Mouse (Mus musculus) thymus, adult 2 months (tissue): ENCODE measurements at regions not wholly inside any gene's neighbourhood (a gene's known extent, or its start where the extent isn't known, plus 50 kb on each side); places are given as distances from the start of the nearest gene placed in this dataset.

Experiments used
- CTCF ChIP-seq: fragments of 200-500 bp; IDR thresholded peaks from 2 replicates; pipeline ENCODE4 v1.5.1; 2012; ENCODE audit warnings: mild to moderate bottlenecking, control low read depth, low read length, moderate library complexity, borderline replicate concordance; ENCODE audit not compliant: control insufficient read depth, poor library complexity, insufficient read depth; ENCODE audit errors: extremely low read depth
- POLR2A ChIP-seq: fragments of 200-500 bp; IDR thresholded peaks from 2 replicates; pipeline ENCODE4 v1.6.1; 2012; ENCODE audit warnings: mild to moderate bottlenecking, low read length, control low read depth, moderate library complexity; ENCODE audit not compliant: control insufficient read depth, poor library complexity, insufficient read depth; ENCODE audit errors: extremely low read depth

DNA sequence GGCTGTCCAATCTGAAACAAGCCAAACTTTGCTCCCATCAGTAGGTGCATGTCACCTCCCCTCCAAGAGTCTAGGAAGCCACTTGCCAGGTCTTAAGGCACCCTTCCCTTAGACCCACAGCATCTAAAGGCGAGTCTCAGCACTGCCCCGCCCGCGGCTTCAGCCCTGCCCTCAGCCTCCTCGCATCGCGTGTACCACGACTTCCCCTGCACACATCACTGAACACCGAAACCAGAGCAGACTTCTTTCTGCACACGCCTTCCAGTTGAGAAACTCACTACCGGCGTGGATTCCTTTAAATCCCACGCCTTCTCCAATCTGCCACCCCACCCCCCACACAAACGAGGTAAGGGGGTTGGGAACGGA lies 168.3 kb upstream of the Azi2 start:
- no peak for TF ChIP-seq CTCF
- no peak for TF ChIP-seq POLR2A
